Mouse (Mus musculus): ENCODE measurements around the gene Zscan2. TPM values are rescaled to one million over a fixed set of nuclear protein-coding genes. Genes with fewer than 3 reads are reported as not detected.

Gene Zscan2
- polyA plus RNA-seq, 1 experiment from 2014 or later, result 4.5 TPM

GRCm38 (mm10) chr7:80865521-80865920, 4.8 kb downstream of the Zscan2 start:
- H3K27ac ChIP-seq, result no peak overlapping the region
- no peak overlapping the region for H3K9ac ChIP-seq
- H3K27me3 ChIP-seq, result no peaks in the 10 kb centered on the region
- no peak overlapping the region for H3K4me3 ChIP-seq
- no peaks in the 10 kb centered on the region for H3K9me3 ChIP-seq
- peaks cover 26% of the 10 kb centered on the region for H3K4me1 ChIP-seq
- H3K36me3 ChIP-seq, result peaks cover 77% of the 10 kb centered on the region
- no peak overlapping the region for H3K4me2 ChIP-seq (replicated peaks)
- no peak for ATAC-seq (ENCODE audit: low FRiP score, low read depth)
- 96% methylated on average over 7 of the region's 7 CpGs for WGBS

DNA sequence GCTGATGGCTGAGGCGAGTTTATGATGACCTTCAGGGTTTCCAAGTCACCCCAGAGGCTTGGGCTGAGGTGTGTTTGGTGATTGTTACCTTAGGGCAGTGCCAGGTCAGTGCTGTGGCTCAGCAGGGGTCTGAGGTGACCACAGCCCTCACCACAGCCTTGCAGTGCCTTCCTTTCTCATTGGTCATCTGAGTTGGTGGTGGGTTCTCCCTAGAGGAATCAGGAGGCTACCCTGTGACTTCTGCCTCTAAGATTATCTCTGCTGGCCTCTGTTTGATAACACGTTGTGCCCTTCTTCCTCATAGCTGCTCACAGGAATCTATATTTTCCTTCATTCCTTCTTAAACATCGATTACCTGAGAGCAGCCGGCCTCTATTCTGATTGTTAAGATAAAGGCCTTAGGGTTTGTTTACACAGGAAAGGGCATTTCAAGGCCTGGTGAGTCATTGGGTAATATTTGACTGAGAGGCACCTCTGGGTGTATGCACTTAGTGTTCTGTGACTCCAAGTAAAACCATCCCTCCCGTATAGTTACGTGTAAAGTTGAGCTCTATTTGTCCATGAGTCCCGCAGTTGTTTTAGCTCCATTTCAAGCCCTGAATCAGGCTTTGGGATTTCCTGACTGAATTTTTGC, 5.9 kb downstream of the Zscan2 start:
- Histone ChIP-seq H3K36me3 (peaks cover 87% of the 10 kb centered on the region), H3K4me1 (peaks cover 24% of the 10 kb centered on the region), H3K9ac (no peak overlapping the region), H3K27me3 (no peaks in the 10 kb centered on the region), H3K4me2 (replicated peaks) (no peak overlapping the region), H3K4me3 (no peak overlapping the region), H3K27ac (no peak overlapping the region), H3K9me3 (no peaks in the 10 kb centered on the region)
- 84% methylated on average over 7 of the region's 7 CpGs for WGBS
- no peak for ATAC-seq (ENCODE audit: low FRiP score, low read depth)

- Histone ChIP-seq H3K4me2 (replicated peaks) (no peak overlapping the region), H3K27me3 (no peaks in the 10 kb centered on the region), H3K4me1 (peaks cover 5% of the 10 kb centered on the region), H3K36me3 (peaks cover 96% of the 10 kb centered on the region), H3K27ac (no peak overlapping the region), H3K4me3 (no peak overlapping the region), H3K9ac (no peak overlapping the region), H3K9me3 (no peaks in the 10 kb centered on the region)
- WGBS, result 87% methylated on average over 2 of the region's 2 CpGs
- ATAC-seq (ENCODE audit: low FRiP score, low read depth), result no peak
Measured at GRCm38 (mm10) chr7:80868686-80869085, 8.0 kb downstream of the Zscan2 start.

DNA sequence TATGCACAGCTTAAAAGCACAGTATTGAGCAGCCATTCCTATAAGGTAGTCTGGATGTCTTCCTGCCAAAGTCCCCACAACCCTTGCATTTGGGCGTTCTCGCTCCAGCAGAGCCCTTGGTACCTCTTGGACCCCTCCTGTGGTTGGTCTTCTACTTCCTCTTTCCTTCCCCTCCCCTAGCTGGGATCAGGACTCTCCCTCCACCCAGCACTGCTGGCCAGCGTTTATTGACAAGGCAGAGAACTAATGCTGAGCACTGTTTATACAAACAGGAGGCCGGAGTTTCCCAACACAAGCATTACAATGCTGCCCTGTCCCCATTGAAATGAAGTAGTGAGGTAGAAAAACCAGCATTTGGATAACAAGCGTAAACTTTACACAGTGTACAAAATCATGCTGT, 12.3 kb downstream of the Zscan2 start:
- H3K9me3 ChIP-seq, result no peaks in the 10 kb centered on the region
- no peak overlapping the region for H3K9ac ChIP-seq
- H3K27ac ChIP-seq, result no peak overlapping the region
- H3K27me3 ChIP-seq, result no peaks in the 10 kb centered on the region
- H3K36me3 ChIP-seq, result peaks cover 96% of the 10 kb centered on the region
- WGBS, result 83% methylated on average over 5 of the region's 5 CpGs
- H3K4me1 ChIP-seq, result no peaks in the 10 kb centered on the region
- ATAC-seq (ENCODE audit: low FRiP score, low read depth), result no peak
- no peak overlapping the region for H3K4me2 ChIP-seq (replicated peaks)
- no peak overlapping the region for H3K4me3 ChIP-seq

GRCm38 (mm10) chr7:80873631-80874030, 12.9 kb downstream of the Zscan2 start:
- Histone ChIP-seq H3K4me1 (no peaks in the 10 kb centered on the region), H3K27me3 (no peaks in the 10 kb centered on the region), H3K9me3 (no peaks in the 10 kb centered on the region), H3K4me3 (no peak overlapping the region), H3K36me3 (peaks cover 94% of the 10 kb centered on the region), H3K4me2 (replicated peaks) (no peak overlapping the region), H3K9ac (no peak overlapping the region), H3K27ac (no peak overlapping the region)
- WGBS, result 92% methylated on average over 2 of the region's 2 CpGs
- ATAC-seq (ENCODE audit: low FRiP score, low read depth), result no peak

DNA sequence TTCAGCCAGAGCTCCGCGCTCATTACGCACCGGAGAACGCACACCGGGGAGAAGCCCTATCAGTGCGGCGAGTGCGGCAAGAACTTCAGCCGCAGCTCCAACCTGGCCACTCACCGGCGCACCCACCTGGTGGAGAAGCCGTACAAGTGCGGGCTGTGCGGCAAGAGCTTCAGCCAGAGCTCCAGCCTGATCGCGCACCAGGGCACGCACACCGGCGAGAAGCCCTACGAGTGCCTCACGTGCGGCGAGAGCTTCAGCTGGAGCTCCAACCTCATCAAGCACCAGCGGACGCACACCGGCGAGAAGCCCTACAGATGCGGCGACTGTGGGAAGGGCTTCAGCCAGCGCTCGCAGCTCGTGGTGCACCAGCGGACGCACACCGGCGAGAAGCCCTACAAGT, 15.0 kb downstream of the Zscan2 start:
- no peak overlapping the region for H3K4me2 ChIP-seq (replicated peaks)
- WGBS, result 52% methylated on average over 37 of the region's 37 CpGs
- no peaks in the 10 kb centered on the region for H3K9me3 ChIP-seq
- H3K4me3 ChIP-seq, result no peak overlapping the region
- no peak for ATAC-seq (ENCODE audit: low FRiP score, low read depth)
- no peaks in the 10 kb centered on the region for H3K27me3 ChIP-seq
- no peak overlapping the region for H3K27ac ChIP-seq
- peak overlapping the region; percentile 8; the same call in 1 of the 2 replicates for H3K9ac ChIP-seq
- H3K36me3 ChIP-seq, result peaks cover 73% of the 10 kb centered on the region
- H3K4me1 ChIP-seq, result no peaks in the 10 kb centered on the region

- peak overlapping the region; percentile 56 for H3K4me2 ChIP-seq (replicated peaks)
- WGBS, result 21% methylated on average over 14 of the region's 14 CpGs
- H3K4me1 ChIP-seq, result peaks cover 18% of the 10 kb centered on the region
- peak overlapping the region; percentile 16 for H3K4me3 ChIP-seq
- no peak overlapping the region for H3K9ac ChIP-seq
- H3K27ac ChIP-seq, result no peak overlapping the region; the same call in 1 of the 2 replicates
- H3K27me3 ChIP-seq, result no peaks in the 10 kb centered on the region
- ATAC-seq (ENCODE audit: low FRiP score, low read depth), result peak; percentile 84
- H3K36me3 ChIP-seq, result peaks cover 10% of the 10 kb centered on the region
- no peaks in the 10 kb centered on the region for H3K9me3 ChIP-seq
Measured at GRCm38 (mm10) chr7:80882830-80883505, 22.2 kb downstream of the Zscan2 start.

DNA sequence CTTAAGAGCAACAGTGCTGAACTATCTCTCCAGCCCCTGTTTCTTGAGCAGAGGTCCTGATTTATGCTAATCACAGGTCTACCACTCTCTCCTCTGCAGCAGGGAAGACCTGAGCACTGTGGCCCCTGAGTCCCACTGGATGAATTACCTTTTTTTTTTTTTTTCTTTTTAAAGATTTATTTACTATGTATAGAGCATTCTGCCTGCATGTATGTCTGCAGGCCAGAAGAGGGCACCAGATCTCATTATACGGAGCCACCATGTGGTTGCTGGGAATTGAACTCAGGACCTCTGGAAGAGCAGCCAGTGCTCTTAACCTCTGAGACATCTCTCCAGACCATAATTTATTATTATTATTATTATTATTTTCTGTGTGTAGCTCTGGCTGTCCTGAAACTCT, 24.9 kb downstream of the Zscan2 start:
- Histone ChIP-seq H3K27ac (no peak overlapping the region), H3K36me3 (peaks cover 6% of the 10 kb centered on the region), H3K9me3 (no peaks in the 10 kb centered on the region), H3K4me1 (peaks cover 33% of the 10 kb centered on the region), H3K4me2 (replicated peaks) (no peak overlapping the region), H3K9ac (no peak overlapping the region), H3K4me3 (no peak overlapping the region), H3K27me3 (no peaks in the 10 kb centered on the region)
- WGBS, result 34% methylated on average over 1 of the region's 1 CpGs
- no peak for ATAC-seq (ENCODE audit: low FRiP score, low read depth)

- Histone ChIP-seq H3K4me2 (replicated peaks) (peak overlapping the region; percentile 23; the same call in 1 of the 2 replicates), H3K4me1 (peaks cover 24% of the 10 kb centered on the region), H3K9me3 (no peaks in the 10 kb centered on the region), H3K9ac (no peak overlapping the region), H3K4me3 (no peak overlapping the region), H3K27me3 (no peaks in the 10 kb centered on the region), H3K27ac (peak overlapping the region; percentile 77), H3K36me3 (peaks cover 36% of the 10 kb centered on the region)
- 75% methylated on average over 7 of the region's 7 CpGs for whole genome bisulfite sequencing
- ATAC-seq (ENCODE audit: low FRiP score, low read depth), result no peak
Measured at GRCm38 (mm10) chr7:80888595-80888994, 27.9 kb downstream of the Zscan2 start.

- Histone ChIP-seq H3K27me3 (no peaks in the 10 kb centered on the region), H3K4me2 (replicated peaks) (peak overlapping the region; percentile 23; the same call in 1 of the 2 replicates), H3K4me3 (no peak overlapping the region), H3K36me3 (peaks cover 40% of the 10 kb centered on the region), H3K9me3 (no peaks in the 10 kb centered on the region), H3K4me1 (peaks cover 23% of the 10 kb centered on the region), H3K27ac (peak overlapping the region; percentile 77), H3K9ac (0 out of 2 replicates have a peak overlapping the region, but pooled peaks have one; percentile 35)
- WGBS, result 45% methylated on average over 9 of the region's 9 CpGs
- peak; percentile 93 for ATAC-seq (ENCODE audit: low FRiP score, low read depth)
Measured at GRCm38 (mm10) chr7:80889021-80889511, 28.3 kb downstream of the Zscan2 start.

- 74% methylated on average over 13 of the region's 13 CpGs for WGBS
- Histone ChIP-seq H3K27me3 (no peaks in the 10 kb centered on the region), H3K4me3 (no peak overlapping the region), H3K36me3 (peaks cover 44% of the 10 kb centered on the region), H3K4me2 (replicated peaks) (no peak overlapping the region), H3K9me3 (no peaks in the 10 kb centered on the region), H3K27ac (peak overlapping the region; percentile 77), H3K9ac (0 out of 2 replicates have a peak overlapping the region, but pooled peaks have one; percentile 35), H3K4me1 (peaks cover 16% of the 10 kb centered on the region)
- no peak for ATAC-seq (ENCODE audit: low FRiP score, low read depth)
Measured at GRCm38 (mm10) chr7:80889841-80890241, 29.1 kb downstream of the Zscan2 start.

DNA sequence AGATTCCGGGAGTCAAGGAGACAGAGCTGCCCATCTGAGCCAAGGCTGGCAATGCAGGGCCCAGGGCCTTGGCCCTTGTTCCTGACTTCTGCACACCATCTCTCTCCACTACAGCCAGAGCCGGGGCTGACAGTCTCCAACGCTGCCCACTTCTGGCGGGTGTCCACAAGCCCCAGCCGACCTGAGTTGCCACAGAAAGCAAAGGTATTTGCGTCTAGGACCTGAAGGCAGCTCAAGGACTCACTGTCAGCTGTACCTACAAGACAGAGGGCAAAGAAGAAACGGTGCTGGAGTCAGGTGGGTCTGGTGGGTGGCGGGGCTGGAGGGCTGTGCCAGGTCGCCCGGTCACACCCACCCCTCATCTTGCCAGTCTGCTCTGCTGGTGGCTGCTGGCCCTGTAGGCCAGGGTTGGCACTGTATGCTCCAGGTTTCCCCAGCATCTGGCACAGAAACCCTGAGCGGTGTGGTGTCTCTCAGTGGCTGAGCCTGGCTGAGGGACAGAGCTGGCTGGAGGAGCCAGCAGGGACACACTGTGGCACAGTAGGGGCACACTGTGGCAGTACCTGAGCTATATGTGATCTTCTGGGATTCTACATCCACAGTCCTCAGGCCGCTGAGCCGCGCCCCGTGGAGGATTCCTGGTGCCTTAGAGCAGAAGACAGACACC, 32.5 kb downstream of the Zscan2 start:
- WGBS, result 93% methylated on average over 15 of the region's 15 CpGs
- H3K4me3 ChIP-seq, result no peak overlapping the region
- no peaks in the 10 kb centered on the region for H3K9me3 ChIP-seq
- no peak overlapping the region for H3K4me2 ChIP-seq (replicated peaks)
- H3K9ac ChIP-seq, result no peak overlapping the region
- H3K27me3 ChIP-seq, result no peaks in the 10 kb centered on the region
- peaks cover 70% of the 10 kb centered on the region for H3K36me3 ChIP-seq
- no peak for ATAC-seq (ENCODE audit: low FRiP score, low read depth)
- H3K27ac ChIP-seq, result no peak overlapping the region
- H3K4me1 ChIP-seq, result peaks cover 15% of the 10 kb centered on the region
